Mouse (Mus musculus): Measurements from ENCODE around the gene Msl3.

Msl3 gene

GRCm38 (mm10) chrX:168673525-168674406, at the start of gene Msl3:
Msl3 (minus strand) TSS chrX:168673898.
- DNase-seq = peak; percentile 90

- DNase-seq = peak; percentile 1
These were observed 44.3 kb upstream of the Msl3 start for GRCm38 (mm10) chrX:168717969-168718368.

- no peak for DNase-seq
These were observed 787 bp upstream of the Msl3 start for GRCm38 (mm10) chrX:168674407-168674962.

- DNase-seq = peak; percentile 88
These were observed 679 bp downstream of the Msl3 start for GRCm38 (mm10) chrX:168672913-168673524.

- DNase-seq = peak; percentile 83
These were observed 1.3 kb downstream of the Msl3 start for GRCm38 (mm10) chrX:168672425-168672824.

- no peak for DNase-seq
These were observed 9.6 kb downstream of the Msl3 start for GRCm38 (mm10) chrX:168663982-168664689.

GRCm38 (mm10) chrX:168660236-168660635, 13.5 kb downstream of the Msl3 start:
- no peak for DNase-seq

GRCm38 (mm10) chrX:168659803-168660202, 13.9 kb downstream of the Msl3 start:
- DNase-seq = peak; percentile 3

- DNase-seq = no peak
These were observed 14.4 kb downstream of the Msl3 start for GRCm38 (mm10) chrX:168659275-168659674.

GRCm38 (mm10) chrX:168657795-168658194, 15.9 kb downstream of the Msl3 start:
- DNase-seq = no peak

GRCm38 (mm10) chrX:168649336-168649735, 24.4 kb downstream of the Msl3 start:
- no peak for DNase-seq

- DNase-seq = no peak
These were observed 26.0 kb downstream of the Msl3 start for GRCm38 (mm10) chrX:168647746-168648145.

- no peak for DNase-seq
These were observed 30.2 kb downstream of the Msl3 start for GRCm38 (mm10) chrX:168643451-168643850.

- peak; percentile 60 for DNase-seq
These were observed 33.9 kb downstream of the Msl3 start for GRCm38 (mm10) chrX:168639556-168640356.

All from kidney, postnatal 14 days (tissue).